Mouse (Mus musculus) neural tube, embryonic 10.5 days (tissue): ENCODE data around the gene Slc22a14.

Experiments
- DNase-seq: peaks from one replicate; pipeline ENCODE4 v3.0.0-alpha.2; 2017; ENCODE audit warnings: low spot score; ENCODE audit errors: extremely low spot score

The Slc22a14 gene

GRCm38 (mm10) chr9:119357331-119358057, 7.9 kb downstream of the Slc22a14 start, which contains the start of gene Xylb:
Gene Xylb (plus strand): TSS chr9:119357381.
- peak; percentile 91 for DNase-seq

- DNase-seq: no peak
These were observed 9.4 kb downstream of the Slc22a14 start for GRCm38 (mm10) chr9:119355943-119356342.

- DNase-seq: no peak
These were observed 11.4 kb downstream of the Slc22a14 start for GRCm38 (mm10) chr9:119353926-119354325.

DNA sequence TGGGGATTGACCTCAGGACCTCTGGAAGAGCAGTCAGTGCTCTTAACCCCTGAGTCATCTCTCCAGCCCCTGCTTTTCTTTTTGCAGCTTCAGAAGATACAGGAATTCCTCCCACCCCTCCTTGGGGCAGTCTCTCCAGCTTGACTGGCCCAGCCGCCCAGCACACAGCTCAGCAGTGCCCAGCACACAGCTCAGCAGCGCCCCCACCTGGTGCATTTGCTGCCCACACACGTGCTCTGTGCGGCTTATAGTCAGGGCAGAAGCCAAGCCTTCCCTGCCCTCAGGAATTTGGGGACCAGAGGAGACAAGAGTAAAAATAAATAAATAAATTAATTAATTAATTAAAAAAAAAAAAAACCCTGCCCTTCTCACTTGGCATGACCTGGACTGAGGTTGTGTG, 13.3 kb downstream of the Slc22a14 start:
- peak; percentile 76 for DNase-seq

- no peak for DNase-seq
These were observed 14.2 kb downstream of the Slc22a14 start for GRCm38 (mm10) chr9:119350947-119351705.

DNA sequence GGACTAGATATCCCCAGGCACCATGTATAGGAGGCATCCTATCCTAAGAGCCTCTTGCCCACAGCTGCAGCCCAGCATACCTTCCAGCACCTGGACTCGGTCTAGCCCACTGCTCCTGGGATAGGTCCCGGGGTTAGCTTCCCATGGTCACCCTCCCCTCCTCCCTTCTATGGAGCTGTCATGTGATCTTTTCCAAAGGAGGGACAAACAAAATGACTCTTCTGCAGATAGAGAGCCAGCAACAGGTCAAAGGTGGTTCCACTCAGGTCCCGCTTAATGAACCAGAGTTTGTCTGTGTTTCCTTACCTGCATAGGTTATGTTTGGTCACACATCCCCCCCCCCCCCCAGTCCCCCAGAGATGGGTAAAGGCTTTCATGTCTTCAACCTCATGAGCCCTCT, 14.8 kb downstream of the Slc22a14 start:
- no peak for DNase-seq

GRCm38 (mm10) chr9:119346376-119346775, 19.0 kb downstream of the Slc22a14 start:
- no peak for DNase-seq

- no peak for DNase-seq
These were observed 22.6 kb downstream of the Slc22a14 start for GRCm38 (mm10) chr9:119342728-119343127.

- DNase-seq: peak; percentile 88
These were observed 24.2 kb downstream of the Slc22a14 start, which contains the start of gene Myd88 for GRCm38 (mm10) chr9:119340909-119341816. Gene Myd88 (minus strand): TSS chr9:119341411.

GRCm38 (mm10) chr9:119340212-119340580, 25.2 kb downstream of the Slc22a14 start:
- DNase-seq: peak; percentile 20

DNA sequence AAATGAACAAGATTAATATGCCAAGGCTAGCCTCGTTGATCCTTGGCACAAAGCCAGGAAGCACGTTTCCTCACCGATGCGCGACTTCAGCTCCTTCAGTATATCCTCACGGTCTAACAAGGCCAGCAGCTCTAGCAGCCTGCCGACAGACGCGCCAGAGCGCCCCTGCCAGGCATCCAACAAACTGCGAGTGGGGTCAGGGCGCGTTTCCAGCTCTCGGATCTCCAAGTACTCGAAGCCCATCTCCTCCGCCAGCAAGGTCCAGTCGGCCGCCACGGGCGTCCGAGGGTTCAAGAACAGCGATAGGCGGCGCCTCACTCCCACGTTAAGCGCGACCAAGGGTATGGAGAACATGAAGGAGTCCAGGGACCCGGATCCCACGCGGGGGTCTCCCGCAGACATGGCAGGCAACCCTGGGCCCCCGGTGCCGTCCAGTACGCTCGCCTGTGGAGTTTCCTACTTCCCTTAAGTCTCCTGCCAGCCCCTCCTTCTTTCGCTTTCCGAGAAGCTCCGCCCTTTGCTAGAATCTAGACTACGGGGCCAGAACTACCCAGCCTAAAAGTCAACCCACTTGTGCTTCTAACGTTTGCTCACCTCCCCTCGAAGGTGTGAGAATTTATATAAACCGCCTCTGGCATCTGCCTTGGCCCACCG, 25.7 kb downstream of the Slc22a14 start, which contains the start of gene Acaa1a:
Gene Acaa1a, plus strand, starts transcription at position 119 of the 654 bp plus-strand sequence.
- DNase-seq: peak; percentile 52

DNA sequence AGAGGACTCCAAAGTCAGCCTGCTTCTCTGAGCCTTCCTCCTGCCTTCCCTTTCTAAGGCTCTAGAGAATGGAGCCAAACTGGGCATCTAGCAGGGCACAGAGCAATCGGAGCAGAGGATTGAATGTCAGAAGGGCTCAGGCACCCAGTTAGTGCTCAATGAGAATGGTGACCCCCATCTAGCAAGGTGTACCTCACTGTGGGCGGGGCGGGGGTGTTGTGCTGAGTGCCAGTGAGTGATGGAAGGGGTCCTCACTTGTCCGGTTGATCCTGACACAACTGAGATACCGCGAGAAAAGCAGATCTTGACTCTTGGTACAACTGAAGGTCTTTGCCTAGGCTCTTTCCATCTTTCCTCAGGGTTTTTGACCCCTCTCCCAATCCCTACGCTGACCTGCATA, 26.2 kb downstream of the Slc22a14 start:
- no peak for DNase-seq

- no peak for DNase-seq
These were observed 27.0 kb downstream of the Slc22a14 start for GRCm38 (mm10) chr9:119338350-119338749.

DNA sequence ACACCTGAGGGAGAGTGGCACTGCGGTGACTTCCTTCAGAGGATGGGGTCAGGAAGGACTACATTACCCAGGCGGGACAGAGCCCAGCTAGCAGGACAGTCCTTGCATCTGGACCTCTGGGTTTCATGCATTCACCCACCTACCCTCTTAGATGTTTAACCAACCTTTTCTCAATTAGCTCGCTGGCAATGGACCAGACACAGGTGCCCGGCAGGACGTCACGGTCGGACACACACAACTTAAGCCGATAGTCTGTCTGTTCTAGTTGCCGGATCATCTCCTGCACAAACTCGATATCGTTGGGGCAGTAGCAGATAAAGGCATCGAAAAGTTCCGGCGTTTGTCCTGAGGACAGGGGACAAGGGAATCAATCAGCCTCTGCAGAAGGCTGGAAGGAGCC, 27.5 kb downstream of the Slc22a14 start:
- no peak for DNase-seq

DNA sequence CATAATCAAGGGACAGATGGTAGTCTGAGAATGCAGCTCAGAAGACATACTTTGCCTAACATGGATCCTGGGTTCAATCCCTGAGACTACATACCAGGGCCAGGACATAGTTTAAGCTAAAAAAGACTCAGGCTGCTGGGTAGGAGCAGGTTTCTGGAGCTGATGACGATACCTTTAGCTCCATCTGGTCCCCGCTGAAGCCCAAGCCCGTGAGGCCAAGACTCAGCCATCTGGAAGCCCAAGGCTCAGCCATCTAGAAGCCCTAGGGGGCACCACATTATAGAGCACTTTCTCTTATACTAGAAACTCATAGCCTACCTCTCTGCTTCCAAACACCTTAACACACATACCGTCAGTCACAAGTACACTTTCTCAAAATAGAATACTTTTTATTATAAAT, 29.8 kb downstream of the Slc22a14 start:
- DNase-seq: no peak

DNA sequence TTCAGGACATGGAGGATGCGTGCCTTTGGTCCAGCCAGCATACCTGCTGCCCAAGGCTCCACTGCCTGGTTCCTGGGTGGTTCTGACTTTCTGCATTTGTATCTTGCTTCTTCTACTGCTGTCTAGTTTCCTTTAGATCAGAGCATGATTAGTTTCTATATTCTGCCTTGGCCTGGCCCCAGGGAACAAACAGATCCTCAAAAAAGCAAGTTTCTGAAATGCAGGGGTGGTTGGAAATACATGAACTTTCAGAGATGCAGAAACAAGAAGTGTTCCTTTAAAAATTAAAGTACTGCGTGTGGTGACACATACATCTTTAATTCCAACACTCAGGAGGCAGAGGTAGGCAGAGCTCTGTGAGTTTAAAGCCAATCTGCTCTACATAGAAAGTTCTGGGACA, 30.5 kb downstream of the Slc22a14 start:
- DNase-seq: no peak

- no peak for DNase-seq
These were observed 31.0 kb downstream of the Slc22a14 start for GRCm38 (mm10) chr9:119334324-119334723.

- DNase-seq: no peak
These were observed 35.0 kb downstream of the Slc22a14 start for GRCm38 (mm10) chr9:119330186-119330963.

DNA sequence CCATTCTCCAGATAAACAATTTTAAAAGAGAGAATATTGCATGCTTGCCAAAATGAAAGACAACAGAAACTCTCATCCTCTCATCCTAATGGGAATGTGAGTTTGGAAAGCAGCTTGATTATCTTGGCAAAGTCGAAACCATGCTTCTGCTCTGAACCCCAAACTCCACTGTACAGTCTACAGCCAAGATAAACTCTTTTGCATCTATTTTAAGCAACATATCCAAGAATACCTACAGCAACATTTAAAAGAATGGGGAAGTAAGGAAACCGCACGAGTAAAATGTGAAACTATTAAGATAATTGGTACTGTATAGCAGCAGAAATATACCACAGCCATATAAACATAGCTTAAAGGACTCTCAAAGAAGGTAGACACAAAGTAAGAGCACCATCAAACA, 36.9 kb downstream of the Slc22a14 start:
- no peak for DNase-seq

- no peak for DNase-seq
These were observed 41.2 kb downstream of the Slc22a14 start for GRCm38 (mm10) chr9:119324130-119324529.
